Mouse (Mus musculus) NIH3T3 (cell line): ENCODE measurements around the gene Tmem247.

Source experiments
- DNase-seq: peaks from one replicate; pipeline ENCODE4 v3.0.0-alpha.2; 2012; ENCODE audit warnings: low read depth

The Tmem247 gene

GRCm38 (mm10) chr17:86917048-86917447 is at the start of gene Tmem247:
Tmem247 (plus strand) TSS chr17:86917348.
- DNase-seq: no peak

- DNase-seq: no peak
Measured at GRCm38 (mm10) chr17:86870586-86870985, 46.6 kb upstream of the Tmem247 start.

- no peak for DNase-seq
Measured at GRCm38 (mm10) chr17:86872643-86873042, 44.5 kb upstream of the Tmem247 start.

- DNase-seq: no peak
Measured at GRCm38 (mm10) chr17:86876940-86877339, 40.2 kb upstream of the Tmem247 start.

GRCm38 (mm10) chr17:86877747-86878146 is 39.4 kb upstream of the Tmem247 start:
- no peak for DNase-seq

GRCm38 (mm10) chr17:86880056-86880455 is 37.1 kb upstream of the Tmem247 start:
- no peak for DNase-seq

- no peak for DNase-seq
Measured at GRCm38 (mm10) chr17:86880461-86881044, 36.6 kb upstream of the Tmem247 start.

GRCm38 (mm10) chr17:86895191-86895590 is 22.0 kb upstream of the Tmem247 start:
- no peak for DNase-seq

- DNase-seq: no peak
Measured at GRCm38 (mm10) chr17:86897486-86898165, 19.5 kb upstream of the Tmem247 start.

GRCm38 (mm10) chr17:86899821-86900220 is 17.3 kb upstream of the Tmem247 start:
- DNase-seq: no peak

- DNase-seq: no peak
Measured at GRCm38 (mm10) chr17:86900564-86900963, 16.6 kb upstream of the Tmem247 start.

GRCm38 (mm10) chr17:86902399-86903067 is 14.6 kb upstream of the Tmem247 start:
- DNase-seq: no peak

- DNase-seq: peak; percentile 14
Measured at GRCm38 (mm10) chr17:86903596-86903995, 13.6 kb upstream of the Tmem247 start.

GRCm38 (mm10) chr17:86904206-86904605 is 12.9 kb upstream of the Tmem247 start:
- no peak for DNase-seq

GRCm38 (mm10) chr17:86905297-86906135 is 11.6 kb upstream of the Tmem247 start:
- DNase-seq: no peak

- peak; percentile 91 for DNase-seq
Measured at GRCm38 (mm10) chr17:86906136-86906461, 11.0 kb upstream of the Tmem247 start.

GRCm38 (mm10) chr17:86906601-86907000 is 10.5 kb upstream of the Tmem247 start:
- DNase-seq: peak; percentile 31

- DNase-seq: no peak
Measured at GRCm38 (mm10) chr17:86907092-86907491, 10.1 kb upstream of the Tmem247 start.

- DNase-seq: no peak
Measured at GRCm38 (mm10) chr17:86908316-86908715, 8.8 kb upstream of the Tmem247 start.

GRCm38 (mm10) chr17:86909733-86910495 is 7.2 kb upstream of the Tmem247 start:
- peak; percentile 80 for DNase-seq

- no peak for DNase-seq
Measured at GRCm38 (mm10) chr17:86911261-86911660, 5.9 kb upstream of the Tmem247 start.
